Mouse (Mus musculus) hindbrain, postnatal 0 days (tissue): Measurements from ENCODE around the gene Clns1a. TPM values are rescaled to one million over a fixed set of nuclear protein-coding genes. Genes with fewer than 3 reads are reported as not detected.

Source experiments
- ATAC-seq: fragments of 200-750 bp; cut with Nextera tagmentation; 2 replicates; pipeline ENCODE4 v1.8.0; 2017; ENCODE audit warnings: mild to moderate bottlenecking, moderate TSS enrichment, moderate library complexity
- DNase-seq: peaks from one replicate; pipeline ENCODE4 v3.0.0-alpha.2; 2015; ENCODE audit warnings: low spot score
- H3K27ac ChIP-seq: fragments of 300-500 bp; sonication (generic); 2 replicates; pipeline ENCODE4 v1.5.1; 2014; ENCODE audit warnings: mild to moderate bottlenecking
- H3K27me3 ChIP-seq: fragments of 300-500 bp; sonication (generic); 2 replicates; pipeline ENCODE4 v1.6.1; 2014; ENCODE audit warnings: low read length, mixed read lengths; ENCODE audit not compliant: insufficient read depth
- H3K36me3 ChIP-seq: fragments of 300-500 bp; sonication (generic); 2 replicates; pipeline ENCODE4 v1.6.1; 2014; ENCODE audit warnings: low read length, mixed read lengths; ENCODE audit not compliant: insufficient read depth
- H3K4me1 ChIP-seq: fragments of 300-500 bp; sonication (generic); 2 replicates; pipeline ENCODE4 v1.6.1; 2014; ENCODE audit warnings: antibody characterized with exemption, low read length, mixed read lengths; ENCODE audit not compliant: insufficient read depth
- H3K4me2 ChIP-seq: fragments of 300-500 bp; sonication (generic); 2 replicates; pipeline ENCODE4 v1.6.1; 2014; ENCODE audit warnings: low read depth, mild to moderate bottlenecking, low read length, moderate library complexity, mixed read lengths
- H3K4me3 ChIP-seq: fragments of 300-500 bp; sonication (generic); 2 replicates; pipeline ENCODE4 v1.5.1; 2014; ENCODE audit warnings: low read length
- H3K9ac ChIP-seq: fragments of 300-500 bp; sonication (generic); replicated peaks from 2 replicates; pipeline ENCODE4 v1.6.1; 2014; ENCODE audit warnings: mild to moderate bottlenecking, low read length, moderate library complexity, mixed read lengths
- H3K9me3 ChIP-seq: fragments of 300-500 bp; sonication (generic); 2 replicates; pipeline ENCODE4 v1.6.1; 2016; ENCODE audit warnings: low read length, mixed read lengths
- CTCF ChIP-seq: IDR thresholded peaks from 2 replicates; pipeline ENCODE4 v1.5.1; 2016; ENCODE audit warnings: antibody characterized with exemption, control low read depth, low read depth
- WGBS: fragments of 180-500 bp; shearing (Covaris S2); extraction: QIAGEN DNeasy Blood & Tissue Kit; methylation state at CpG from one replicate; pipeline ENCODE4 v1.1.7; 2014; 5-methylcytosine and 5-hydroxymethylcytosine counted together
- polyA plus RNA-seq: library from polyadenylated mRNA; unstranded; fragments of >200 nt; fragmentation: Nextera tagmentation; extraction: Ambion mirVana; gene quantifications from 2 replicates; pipeline ENCODE4 v1.2.1, GENCODE M21; 2015
- total RNA-seq: library from RNA; depleted of rRNA; stranded (reverse); fragments of >200 nt; gene quantifications from 2 replicates; pipeline ENCODE4 v1.2.3, GENCODE M21; 2014

Clns1a gene
- total and polyA plus RNA-seq, 2 experiments from 2014 or later: 102 to 172 TPM

GRCm38 (mm10) chr7:97725401-97725800, 29.0 kb downstream of the Clns1a start:
- Histone ChIP-seq H3K4me2 (no peak overlapping the region), H3K9ac (no peak overlapping the region), H3K27ac (no peak overlapping the region), H3K36me3 (peaks cover 6% of the 10 kb centered on the region; the same call in 1 of the 2 replicates), H3K27me3 (no peaks in the 10 kb centered on the region), H3K4me3 (no peak overlapping the region), H3K9me3 (no peaks in the 10 kb centered on the region), H3K4me1 (0 out of 2 replicates have a peak, but pooled peaks cover 4% of the 10 kb centered on the region)
- no peak for TF ChIP-seq CTCF
- whole genome bisulfite sequencing: 96% methylated on average over 6 of the region's 6 CpGs
- DNase-seq (no peak), ATAC-seq (no peak)

- TF ChIP-seq CTCF: no peak
- H3K4me3 ChIP-seq: no peak overlapping the region
- no peak for ATAC-seq
- H3K27ac ChIP-seq: no peak overlapping the region
- no peak overlapping the region for H3K4me2 ChIP-seq
- 83% methylated on average over 7 of the region's 7 CpGs for WGBS
- peaks cover 6% of the 10 kb centered on the region; the same call in 1 of the 2 replicates for H3K36me3 ChIP-seq
- H3K4me1 ChIP-seq: 0 out of 2 replicates have a peak, but pooled peaks cover 4% of the 10 kb centered on the region
- H3K27me3 ChIP-seq: no peaks in the 10 kb centered on the region
- DNase-seq: no peak
- no peak overlapping the region for H3K9ac ChIP-seq
- no peaks in the 10 kb centered on the region for H3K9me3 ChIP-seq
Measured at GRCm38 (mm10) chr7:97726080-97726479, 29.6 kb downstream of the Clns1a start.

- DNase-seq: no peak
Measured at GRCm38 (mm10) chr7:97726778-97727177, 30.3 kb downstream of the Clns1a start.

GRCm38 (mm10) chr7:97728666-97729614, 32.5 kb downstream of the Clns1a start:
- no peak for TF ChIP-seq CTCF
- Histone ChIP-seq H3K4me2 (no peak overlapping the region), H3K9ac (no peak overlapping the region), H3K4me3 (no peak overlapping the region), H3K36me3 (peaks cover 6% of the 10 kb centered on the region; the same call in 1 of the 2 replicates), H3K9me3 (no peaks in the 10 kb centered on the region), H3K4me1 (0 out of 2 replicates have a peak, but pooled peaks cover 4% of the 10 kb centered on the region), H3K27me3 (no peaks in the 10 kb centered on the region), H3K27ac (no peak overlapping the region)
- DNase-seq (no peak), ATAC-seq (no peak)
- 22% methylated on average over 14 of the region's 14 CpGs for WGBS

More at GRCm38 (mm10) chr7:97726778-97727177, 30.3 kb downstream of the Clns1a start:
- no peak overlapping the region for H3K27ac ChIP-seq
- H3K27me3 ChIP-seq: no peaks in the 10 kb centered on the region
- peaks cover 6% of the 10 kb centered on the region; the same call in 1 of the 2 replicates for H3K36me3 ChIP-seq
- ATAC-seq: no peak
- H3K4me3 ChIP-seq: no peak overlapping the region
- no peak overlapping the region for H3K9ac ChIP-seq
- H3K4me2 ChIP-seq: no peak overlapping the region
- H3K4me1 ChIP-seq: 0 out of 2 replicates have a peak, but pooled peaks cover 4% of the 10 kb centered on the region
- no peak for TF ChIP-seq CTCF
- WGBS: 72% methylated on average over 7 of the region's 7 CpGs
- H3K9me3 ChIP-seq: no peaks in the 10 kb centered on the region

GRCm38 (mm10) chr7:97730427-97730826, 34.0 kb downstream of the Clns1a start:
- H3K9ac ChIP-seq: no peak overlapping the region
- H3K4me3 ChIP-seq: no peak overlapping the region
- TF ChIP-seq CTCF: no peak
- WGBS: 29% methylated on average over 3 of the region's 3 CpGs
- no peaks in the 10 kb centered on the region for H3K27me3 ChIP-seq
- H3K4me1 ChIP-seq: 0 out of 2 replicates have a peak, but pooled peaks cover 4% of the 10 kb centered on the region
- no peaks in the 10 kb centered on the region for H3K9me3 ChIP-seq
- DNase-seq: no peak
- H3K4me2 ChIP-seq: no peak overlapping the region
- ATAC-seq: no peak
- H3K36me3 ChIP-seq: peaks cover 5% of the 10 kb centered on the region; the same call in 1 of the 2 replicates
- no peak overlapping the region for H3K27ac ChIP-seq

GRCm38 (mm10) chr7:97733606-97734005, 37.2 kb downstream of the Clns1a start:
- Histone ChIP-seq H3K4me1 (peaks cover 6% of the 10 kb centered on the region; the same call in 1 of the 2 replicates), H3K4me2 (no peak overlapping the region), H3K4me3 (no peak overlapping the region), H3K9me3 (no peaks in the 10 kb centered on the region), H3K27me3 (no peaks in the 10 kb centered on the region), H3K27ac (no peak overlapping the region), H3K9ac (no peak overlapping the region), H3K36me3 (no peaks in the 10 kb centered on the region)
- DNase-seq (no peak), ATAC-seq (no peak)
- TF ChIP-seq CTCF: no peak
- 93% methylated on average over 5 of the region's 5 CpGs for WGBS
